Mouse (Mus musculus) kidney, embryonic 15.5 days (tissue): ENCODE results near the gene Metap1d. TPM values are rescaled to one million over a fixed set of nuclear protein-coding genes. Genes with fewer than 3 reads are reported as not detected.

Experiments used
- ATAC-seq: fragments of 200-750 bp; cut with Nextera tagmentation; replicated peaks from 2 replicates; pipeline ENCODE4 v1.8.0; 2017; ENCODE audit warnings: moderate TSS enrichment; ENCODE audit not compliant: low FRiP score
- H3K27ac ChIP-seq: fragments of 300-500 bp; sonication (generic); 2 replicates; pipeline ENCODE4 v1.5.1; 2015; ENCODE audit warnings: mild to moderate bottlenecking, inconsistent platforms
- H3K27me3 ChIP-seq: fragments of 300-500 bp; sonication (generic); 2 replicates; pipeline ENCODE4 v1.6.1; 2015; ENCODE audit warnings: inconsistent platforms
- H3K36me3 ChIP-seq: fragments of 300-500 bp; sonication (generic); 2 replicates; pipeline ENCODE4 v1.6.1; 2015; ENCODE audit warnings: inconsistent platforms
- H3K4me1 ChIP-seq: fragments of 300-500 bp; sonication (generic); 2 replicates; pipeline ENCODE4 v1.6.1; 2015; ENCODE audit warnings: inconsistent platforms
- H3K4me2 ChIP-seq: fragments of 300-500 bp; sonication (generic); 2 replicates; pipeline ENCODE4 v1.6.1; 2015; ENCODE audit warnings: moderate library complexity, mild to moderate bottlenecking, inconsistent platforms
- H3K4me3 ChIP-seq: fragments of 300-500 bp; sonication (generic); replicated peaks from 2 replicates; pipeline ENCODE4 v1.5.1; 2015; ENCODE audit warnings: mild to moderate bottlenecking, inconsistent platforms
- H3K9ac ChIP-seq: fragments of 300-500 bp; sonication (generic); 2 replicates; pipeline ENCODE4 v1.6.1; 2015; ENCODE audit warnings: mild to moderate bottlenecking, inconsistent platforms
- H3K9me3 ChIP-seq: fragments of 300-500 bp; sonication (generic); replicated peaks from 2 replicates; pipeline ENCODE4 v1.6.1; 2016; ENCODE audit warnings: inconsistent platforms
- WGBS: fragments of 180-500 bp; shearing (Covaris S2); methylation state at CpG from one replicate; pipeline ENCODE4 v1.1.7; 2015; ENCODE audit warnings: mixed read lengths; 5-methylcytosine and 5-hydroxymethylcytosine counted together
- polyA plus RNA-seq: library from polyadenylated mRNA; unstranded; fragments of >200 nt; fragmentation: Nextera tagmentation; extraction: Ambion mirVana; gene quantifications from 2 replicates; pipeline ENCODE4 v1.2.1, GENCODE M21; 2015

Gene Metap1d
- polyA plus RNA-seq, 1 experiment from 2014 or later: 39.5 TPM

GRCm38 (mm10) chr2:71511209-71511608, 58.1 kb downstream of the Metap1d start:
- WGBS: 73% methylated on average over 7 of the region's 7 CpGs
- Histone ChIP-seq H3K4me3 (no peak overlapping the region), H3K9ac (no peak overlapping the region), H3K27ac (no peak overlapping the region), H3K27me3 (0 out of 2 replicates have a peak, but pooled peaks cover 4% of the 10 kb centered on the region), H3K9me3 (no peaks in the 10 kb centered on the region), H3K36me3 (peaks cover 3% of the 10 kb centered on the region; the same call in 1 of the 2 replicates), H3K4me1 (no peaks in the 10 kb centered on the region), H3K4me2 (no peak overlapping the region)
- ATAC-seq: no peak

- no peak overlapping the region for H3K27ac ChIP-seq
- peaks cover 3% of the 10 kb centered on the region; the same call in 1 of the 2 replicates for H3K36me3 ChIP-seq
- H3K9me3 ChIP-seq: no peaks in the 10 kb centered on the region
- H3K4me2 ChIP-seq: no peak overlapping the region
- no peak for ATAC-seq
- H3K9ac ChIP-seq: no peak overlapping the region
- no peak overlapping the region for H3K4me3 ChIP-seq
- WGBS: 86% methylated on average over 9 of the region's 9 CpGs
- H3K4me1 ChIP-seq: no peaks in the 10 kb centered on the region
- 0 out of 2 replicates have a peak, but pooled peaks cover 4% of the 10 kb centered on the region for H3K27me3 ChIP-seq
These were observed 59.2 kb downstream of the Metap1d start for GRCm38 (mm10) chr2:71512326-71512725.

GRCm38 (mm10) chr2:71516995-71517394, 63.9 kb downstream of the Metap1d start:
- no peak overlapping the region for H3K9ac ChIP-seq
- no peak for ATAC-seq
- 63% methylated on average over 4 of the region's 4 CpGs for WGBS
- no peaks in the 10 kb centered on the region for H3K36me3 ChIP-seq
- H3K4me3 ChIP-seq: no peak overlapping the region
- no peak overlapping the region for H3K27ac ChIP-seq
- no peaks in the 10 kb centered on the region for H3K9me3 ChIP-seq
- no peak overlapping the region for H3K4me2 ChIP-seq
- H3K27me3 ChIP-seq: peaks cover 31% of the 10 kb centered on the region
- H3K4me1 ChIP-seq: no peaks in the 10 kb centered on the region

GRCm38 (mm10) chr2:71517466-71518099, 64.5 kb downstream of the Metap1d start:
- Histone ChIP-seq H3K27me3 (peaks cover 36% of the 10 kb centered on the region), H3K36me3 (no peaks in the 10 kb centered on the region), H3K4me3 (no peak overlapping the region), H3K9me3 (no peaks in the 10 kb centered on the region), H3K4me1 (no peaks in the 10 kb centered on the region), H3K4me2 (no peak overlapping the region), H3K27ac (no peak overlapping the region), H3K9ac (no peak overlapping the region)
- ATAC-seq: no peak
- 80% methylated on average over 8 of the region's 8 CpGs for WGBS

GRCm38 (mm10) chr2:71522871-71523270, 69.8 kb downstream of the Metap1d start:
- H3K4me1 ChIP-seq: peaks cover 11% of the 10 kb centered on the region; the same call in 1 of the 2 replicates
- no peak overlapping the region for H3K4me3 ChIP-seq
- H3K9me3 ChIP-seq: no peaks in the 10 kb centered on the region
- ATAC-seq: no peak
- no peak overlapping the region for H3K9ac ChIP-seq
- 47% methylated on average over 4 of the region's 4 CpGs for WGBS
- peaks cover 85% of the 10 kb centered on the region for H3K27me3 ChIP-seq
- H3K36me3 ChIP-seq: no peaks in the 10 kb centered on the region
- no peak overlapping the region for H3K27ac ChIP-seq
- H3K4me2 ChIP-seq: no peak overlapping the region

- no peaks in the 10 kb centered on the region for H3K9me3 ChIP-seq
- peaks cover 90% of the 10 kb centered on the region for H3K27me3 ChIP-seq
- no peak overlapping the region for H3K27ac ChIP-seq
- no peaks in the 10 kb centered on the region for H3K36me3 ChIP-seq
- H3K9ac ChIP-seq: no peak overlapping the region
- H3K4me3 ChIP-seq: no peak overlapping the region
- 60% methylated on average over 4 of the region's 4 CpGs for WGBS
- H3K4me2 ChIP-seq: no peak overlapping the region
- ATAC-seq: no peak
- H3K4me1 ChIP-seq: peaks cover 13% of the 10 kb centered on the region; the same call in 1 of the 2 replicates
These were observed 70.4 kb downstream of the Metap1d start for GRCm38 (mm10) chr2:71523431-71523830.

- Histone ChIP-seq H3K27me3 (peaks cover 96% of the 10 kb centered on the region), H3K27ac (no peak overlapping the region), H3K4me3 (no peak overlapping the region), H3K9me3 (no peaks in the 10 kb centered on the region), H3K4me1 (peaks cover 26% of the 10 kb centered on the region), H3K36me3 (no peaks in the 10 kb centered on the region), H3K9ac (no peak overlapping the region), H3K4me2 (no peak overlapping the region)
- 38% methylated on average over 13 of the region's 13 CpGs for WGBS
- ATAC-seq: no peak
These were observed 71.7 kb downstream of the Metap1d start for GRCm38 (mm10) chr2:71524763-71525162.

- H3K9ac ChIP-seq: no peak overlapping the region
- WGBS: 4% methylated on average over 10 of the region's 10 CpGs
- H3K9me3 ChIP-seq: no peaks in the 10 kb centered on the region
- H3K27ac ChIP-seq: no peak overlapping the region
- no peak overlapping the region for H3K4me2 ChIP-seq
- H3K36me3 ChIP-seq: no peaks in the 10 kb centered on the region
- ATAC-seq: no peak
- H3K4me3 ChIP-seq: no peak overlapping the region
- H3K4me1 ChIP-seq: peaks cover 33% of the 10 kb centered on the region
- peaks cover 97% of the 10 kb centered on the region for H3K27me3 ChIP-seq
These were observed 73.7 kb downstream of the Metap1d start for GRCm38 (mm10) chr2:71526595-71527322.

GRCm38 (mm10) chr2:71527323-71528013, 74.4 kb downstream of the Metap1d start:
- 1% methylated on average over 24 of the region's 24 CpGs for WGBS
- Histone ChIP-seq H3K4me2 (no peak overlapping the region), H3K27ac (no peak overlapping the region), H3K36me3 (no peaks in the 10 kb centered on the region), H3K4me1 (peaks cover 36% of the 10 kb centered on the region), H3K4me3 (0 out of 2 replicates have a peak overlapping the region, but pooled peaks have one; percentile 1), H3K27me3 (peaks cover 100% of the 10 kb centered on the region), H3K9ac (no peak overlapping the region), H3K9me3 (no peaks in the 10 kb centered on the region)
- no peak for ATAC-seq

GRCm38 (mm10) chr2:71528014-71528713, 75.1 kb downstream of the Metap1d start, which contains the start of gene Dlx1:
Dlx1 (plus strand) TSS chr2:71528113.
- H3K27ac ChIP-seq: no peak within 1 kb of the TSS
- peak within 1 kb of the TSS; percentile 51 for H3K4me3 ChIP-seq
- H3K4me2 ChIP-seq: peak within 1 kb of the TSS; percentile 97
- H3K9ac ChIP-seq: no peak within 1 kb of the TSS; the same call in 1 of the 2 replicates
- no peaks in the 10 kb centered on the region for H3K36me3 ChIP-seq
- no peaks in the 10 kb centered on the region for H3K9me3 ChIP-seq
- WGBS: 1% methylated on average over 26 of the region's 26 CpGs
- H3K4me1 ChIP-seq: peaks cover 38% of the 10 kb centered on the region
- H3K27me3 ChIP-seq: peaks cover 100% of the 10 kb centered on the region
- no peak for ATAC-seq

- Histone ChIP-seq H3K4me2 (peak overlapping the region; percentile 97), H3K9ac (no peak overlapping the region; the same call in 1 of the 2 replicates), H3K36me3 (no peaks in the 10 kb centered on the region), H3K27me3 (peaks cover 100% of the 10 kb centered on the region), H3K4me1 (peaks cover 38% of the 10 kb centered on the region), H3K27ac (no peak overlapping the region), H3K9me3 (no peaks in the 10 kb centered on the region), H3K4me3 (peak overlapping the region; percentile 51)
- ATAC-seq: peak; percentile 68
- WGBS: 1% methylated on average over 57 of the region's 57 CpGs
These were observed 75.8 kb downstream of the Metap1d start for GRCm38 (mm10) chr2:71528714-71529510.
